Mouse (Mus musculus): ENCODE data around the gene Trpm8.

GRCm38 (mm10) chr1:88240579-88240978 is 36.9 kb upstream of the Trpm8 start:
- TF ChIP-seq GATA1 (IDR thresholded peaks at IDR 0.05; ENCODE audit: low read length), result no peak
- no peak for TF ChIP-seq TAL1 (IDR thresholded peaks at IDR 0.05; ENCODE audit: low read length)
